Mouse (Mus musculus) midbrain, embryonic 10.5 days (tissue): ENCODE measurements around the gene Sh3gl1. TPM values are rescaled to one million over a fixed set of nuclear protein-coding genes. Genes with fewer than 3 reads are reported as not detected.
"Not testable (repeated sequence)": the region's sequence is repeated elsewhere in the genome, so short reads cannot be mapped to it uniquely, and the experiment has no call there.

Source experiments
- DNase-seq: peaks from one replicate; pipeline ENCODE4 v3.0.0-alpha.2; 2017; ENCODE audit warnings: low spot score
- H3K27ac ChIP-seq: fragments of 300-500 bp; sonication (generic); replicated peaks from 2 replicates; pipeline ENCODE4 v1.5.1; 2016; ENCODE audit warnings: mild to moderate bottlenecking
- H3K27me3 ChIP-seq: fragments of 300-500 bp; sonication (generic); 2 replicates; pipeline ENCODE4 v1.6.1; 2016; ENCODE audit warnings: low read depth, mild to moderate bottlenecking; ENCODE audit not compliant: poor library complexity, severe bottlenecking
- H3K36me3 ChIP-seq: fragments of 300-500 bp; sonication (generic); 2 replicates; pipeline ENCODE4 v1.6.1; 2016; ENCODE audit warnings: mild to moderate bottlenecking, moderate library complexity
- H3K4me1 ChIP-seq: fragments of 300-500 bp; sonication (generic); 2 replicates; pipeline ENCODE4 v1.6.1; 2016
- H3K4me3 ChIP-seq: fragments of 300-500 bp; sonication (generic); 2 replicates; pipeline ENCODE4 v1.5.1; 2016; ENCODE audit warnings: mild to moderate bottlenecking, moderate library complexity
- H3K9me3 ChIP-seq: fragments of 300-500 bp; sonication (generic); replicated peaks from 2 replicates; pipeline ENCODE4 v1.6.1; 2016; ENCODE audit warnings: mild to moderate bottlenecking
- WGBS: fragments of 180-500 bp; shearing (Covaris S2); methylation state at CpG from one replicate; pipeline ENCODE4 v1.1.7; 2016; 5-methylcytosine and 5-hydroxymethylcytosine counted together
- polyA plus RNA-seq: library from polyadenylated mRNA; unstranded; fragments of >200 nt; fragmentation: Nextera tagmentation; extraction: Ambion mirVana; gene quantifications from 2 replicates; pipeline ENCODE4 v1.2.1, GENCODE M21; 2016

Sh3gl1 gene
- polyA plus RNA-seq = 161 and 162 TPM in 2 replicates

GRCm38 (mm10) chr17:56036176-56036900 is at the start of gene Sh3gl1:
Gene Sh3gl1 (minus strand): TSS chr17:56036635.
- H3K27ac ChIP-seq = peak within 1 kb of the TSS; percentile 94
- DNase-seq = peak; percentile 99
- peak within 1 kb of the TSS; percentile 90 for H3K4me3 ChIP-seq
- no peaks in the 10 kb centered on the region for H3K9me3 ChIP-seq
- no peaks in the 10 kb centered on the region for H3K27me3 ChIP-seq
- H3K4me1 ChIP-seq = peaks cover 30% of the 10 kb centered on the region
- under 1% methylated on average over 74 of the region's 74 CpGs for WGBS
- peaks cover 33% of the 10 kb centered on the region for H3K36me3 ChIP-seq

GRCm38 (mm10) chr17:56080781-56081585 is 44.5 kb upstream of the Sh3gl1 start:
- peak overlapping the region; percentile 89 for H3K27ac ChIP-seq
- 8% methylated on average over 8 of the region's 8 CpGs for WGBS

GRCm38 (mm10) chr17:56079921-56080320 is 43.5 kb upstream of the Sh3gl1 start:
- Histone ChIP-seq H3K4me1 (peaks cover 41% of the 10 kb centered on the region), H3K27ac (peak overlapping the region; percentile 89), H3K9me3 (no peaks in the 10 kb centered on the region), H3K4me3 (peak overlapping the region; percentile 95), H3K27me3 (no peaks in the 10 kb centered on the region), H3K36me3 (peaks cover 28% of the 10 kb centered on the region)
- WGBS = 3% methylated on average over 11 of the region's 11 CpGs
- no peak for DNase-seq

More at GRCm38 (mm10) chr17:56080781-56081585, 44.5 kb upstream of the Sh3gl1 start:
- Histone ChIP-seq H3K27me3 (no peaks in the 10 kb centered on the region), H3K9me3 (no peaks in the 10 kb centered on the region), H3K4me3 (peak overlapping the region; percentile 95), H3K4me1 (peaks cover 33% of the 10 kb centered on the region), H3K36me3 (peaks cover 39% of the 10 kb centered on the region)
- peak; percentile 85 for DNase-seq

GRCm38 (mm10) chr17:56078880-56079795 is 42.7 kb upstream of the Sh3gl1 start, which contains the start of gene Hdgfl2:
Gene Hdgfl2 (plus strand): TSS chr17:56079634.
- H3K9me3 ChIP-seq = no peaks in the 10 kb centered on the region
- peak within 1 kb of the TSS; percentile 89 for H3K27ac ChIP-seq
- under 1% methylated on average over 61 of the region's 61 CpGs for WGBS
- peak; percentile 100 for DNase-seq
- peaks cover 20% of the 10 kb centered on the region for H3K36me3 ChIP-seq
- no peaks in the 10 kb centered on the region for H3K27me3 ChIP-seq
- H3K4me1 ChIP-seq = peaks cover 47% of the 10 kb centered on the region
- H3K4me3 ChIP-seq = peak within 1 kb of the TSS; percentile 95

GRCm38 (mm10) chr17:56078361-56078760 is 41.9 kb upstream of the Sh3gl1 start:
- WGBS = 65% methylated on average over 9 of the region's 9 CpGs
- Histone ChIP-seq H3K4me3 (peak overlapping the region; percentile 95), H3K27ac (peak overlapping the region; percentile 68)

GRCm38 (mm10) chr17:56077523-56077922 is 41.1 kb upstream of the Sh3gl1 start:
- Histone ChIP-seq H3K4me3 (no peak overlapping the region), H3K4me1 (peaks cover 54% of the 10 kb centered on the region), H3K9me3 (no peaks in the 10 kb centered on the region), H3K36me3 (peaks cover 16% of the 10 kb centered on the region), H3K27ac (no peak overlapping the region), H3K27me3 (no peaks in the 10 kb centered on the region)
- 93% methylated on average over 5 of the region's 5 CpGs for WGBS
- no peak for DNase-seq

More at GRCm38 (mm10) chr17:56078361-56078760, 41.9 kb upstream of the Sh3gl1 start:
- H3K27me3 ChIP-seq, H3K9me3 ChIP-seq, DNase-seq: not testable (repeated sequence)
- Histone ChIP-seq H3K4me1 (peaks cover 54% of the 10 kb centered on the region), H3K36me3 (peaks cover 16% of the 10 kb centered on the region)

GRCm38 (mm10) chr17:56074827-56075208 is 38.4 kb upstream of the Sh3gl1 start, which contains the start of gene Ubxn6:
Gene Ubxn6 (minus strand): TSS chr17:56075028.
- H3K27me3 ChIP-seq = no peaks in the 10 kb centered on the region
- under 1% methylated on average over 35 of the region's 35 CpGs for WGBS
- H3K9me3 ChIP-seq = no peaks in the 10 kb centered on the region
- peaks cover 27% of the 10 kb centered on the region for H3K4me1 ChIP-seq
- H3K27ac ChIP-seq = peak within 1 kb of the TSS; percentile 89
- peaks cover 36% of the 10 kb centered on the region for H3K36me3 ChIP-seq
- peak within 1 kb of the TSS; percentile 68 for H3K4me3 ChIP-seq
- peak; percentile 98 for DNase-seq

- H3K27ac ChIP-seq = peak overlapping the region; percentile 89
- H3K4me3 ChIP-seq = peak overlapping the region; percentile 68
- DNase-seq = peak; percentile 87
Measured at GRCm38 (mm10) chr17:56074097-56074826, 37.8 kb upstream of the Sh3gl1 start.

GRCm38 (mm10) chr17:56072243-56072642 is 35.8 kb upstream of the Sh3gl1 start:
- 93% methylated on average over 5 of the region's 5 CpGs for WGBS
- DNase-seq = no peak
- no peaks in the 10 kb centered on the region for H3K27me3 ChIP-seq
- H3K27ac ChIP-seq = no peak overlapping the region
- no peak overlapping the region for H3K4me3 ChIP-seq
- H3K4me1 ChIP-seq = peaks cover 22% of the 10 kb centered on the region
- no peaks in the 10 kb centered on the region for H3K9me3 ChIP-seq
- peaks cover 62% of the 10 kb centered on the region for H3K36me3 ChIP-seq

More at GRCm38 (mm10) chr17:56074097-56074826, 37.8 kb upstream of the Sh3gl1 start:
- H3K27me3 ChIP-seq = no peaks in the 10 kb centered on the region
- peaks cover 41% of the 10 kb centered on the region for H3K36me3 ChIP-seq
- 8% methylated on average over 22 of the region's 22 CpGs for WGBS
- H3K9me3 ChIP-seq = no peaks in the 10 kb centered on the region
- peaks cover 27% of the 10 kb centered on the region for H3K4me1 ChIP-seq

- H3K27me3 ChIP-seq = no peaks in the 10 kb centered on the region
- peaks cover 22% of the 10 kb centered on the region for H3K4me1 ChIP-seq
- peaks cover 73% of the 10 kb centered on the region for H3K36me3 ChIP-seq
- no peak overlapping the region for H3K27ac ChIP-seq
- DNase-seq = no peak
- no peak overlapping the region for H3K4me3 ChIP-seq
- no peaks in the 10 kb centered on the region for H3K9me3 ChIP-seq
Measured at GRCm38 (mm10) chr17:56071126-56071525, 34.7 kb upstream of the Sh3gl1 start.

GRCm38 (mm10) chr17:56069066-56069465 is 32.6 kb upstream of the Sh3gl1 start:
- Histone ChIP-seq H3K27me3 (no peaks in the 10 kb centered on the region), H3K27ac (no peak overlapping the region), H3K4me3 (no peak overlapping the region), H3K36me3 (peaks cover 93% of the 10 kb centered on the region), H3K9me3 (no peaks in the 10 kb centered on the region), H3K4me1 (peaks cover 8% of the 10 kb centered on the region)
- WGBS = 96% methylated on average over 14 of the region's 14 CpGs
- DNase-seq = no peak
